Mouse (Mus musculus): ENCODE results near the gene Olfr108. TPM values are rescaled to one million over a fixed set of nuclear protein-coding genes. Genes with fewer than 3 reads are reported as not detected.

Gene Olfr108
- not detected in 2 replicates for total RNA-seq (2015)
- total RNA-seq (2017) = not detected in 2 replicates

- no peak for ATAC-seq (replicated peaks; ENCODE audit: poor library complexity)
These were observed at the start of gene Olfr108 for GRCm38 (mm10) chr17:37445180-37445579. TSS of gene Olfr108 (plus strand) at chr17:37445480.

- ATAC-seq (replicated peaks; ENCODE audit: poor library complexity) = no peak
These were observed 46.4 kb upstream of the Olfr108 start, which contains the start of gene Olfr107 for GRCm38 (mm10) chr17:37398926-37399325. TSS of gene Olfr107 (plus strand) at chr17:37399226.

GRCm38 (mm10) chr17:37413380-37413779 is 31.9 kb upstream of the Olfr108 start:
- ATAC-seq (replicated peaks; ENCODE audit: poor library complexity) = no peak

- ATAC-seq (replicated peaks; ENCODE audit: poor library complexity) = no peak
These were observed 13.3 kb downstream of the Olfr108 start, which contains the start of gene Olfr109 for GRCm38 (mm10) chr17:37458616-37459015. TSS of gene Olfr109 (plus strand) at chr17:37458916.

GRCm38 (mm10) chr17:37483452-37483851 is 38.2 kb downstream of the Olfr108 start, which contains the start of gene H2-M2:
TSS of gene H2-M2 (minus strand) at chr17:37483552.
- no peak for ATAC-seq (replicated peaks; ENCODE audit: poor library complexity)

GRCm38 (mm10) chr17:37491930-37492518 is 46.7 kb downstream of the Olfr108 start, which contains the start of gene Olfr110:
TSS of gene Olfr110 (plus strand) at chr17:37492468.
- peak; percentile 85 for ATAC-seq (replicated peaks; ENCODE audit: poor library complexity)

Other genes starting within 250 kb of the Olfr108 start
- not detected in 2 replicates for gene Olfr94, start 244.5 kb upstream of the Olfr108 start, total RNA-seq (2015)
- not detected in 2 replicates for gene Olfr94, start 244.5 kb upstream of the Olfr108 start, total RNA-seq (2017)
- gene Olfr95, start 232.4 kb upstream of the Olfr108 start, total RNA-seq (2015) = not detected in 2 replicates
- gene Olfr95, start 232.4 kb upstream of the Olfr108 start, total RNA-seq (2017) = not detected in 2 replicates
- not detected in 2 replicates for gene Olfr96, start 225.3 kb upstream of the Olfr108 start, total RNA-seq (2015)
- gene Olfr96, start 225.3 kb upstream of the Olfr108 start, total RNA-seq (2017) = not detected in 2 replicates
- not detected in 2 replicates for gene Olfr97, start 208.2 kb upstream of the Olfr108 start, total RNA-seq (2015)
- not detected in 2 replicates for gene Olfr97, start 208.2 kb upstream of the Olfr108 start, total RNA-seq (2017)
- not detected in 2 replicates for gene Olfr98, start 181.7 kb upstream of the Olfr108 start, total RNA-seq (2015)
- not detected in 2 replicates for gene Olfr98, start 181.7 kb upstream of the Olfr108 start, total RNA-seq (2017)
- gene H2-M3, start 175.3 kb upstream of the Olfr108 start, total RNA-seq (2015) = 11.0 and 11.6 TPM in 2 replicates
- 23.5 and 27.3 TPM in 2 replicates for gene H2-M3, start 175.3 kb upstream of the Olfr108 start, total RNA-seq (2017)
- gene Olfr99, start 162.0 kb upstream of the Olfr108 start, total RNA-seq (2015) = not detected in 2 replicates
- gene Olfr99, start 162.0 kb upstream of the Olfr108 start, total RNA-seq (2017) = not detected in 2 replicates
- gene Olfr101, start 141.2 kb upstream of the Olfr108 start, total RNA-seq (2015) = not detected in 2 replicates
- gene Olfr101, start 141.2 kb upstream of the Olfr108 start, total RNA-seq (2017) = not detected in 2 replicates
- gene Olfr102, start 128.4 kb upstream of the Olfr108 start, total RNA-seq (2015) = not detected in 2 replicates
- not detected in 2 replicates for gene Olfr102, start 128.4 kb upstream of the Olfr108 start, total RNA-seq (2017)
- not detected in 2 replicates for gene Olfr103, start 105.8 kb upstream of the Olfr108 start, total RNA-seq (2015)
- not detected in 2 replicates for gene Olfr103, start 105.8 kb upstream of the Olfr108 start, total RNA-seq (2017)
- gene Olfr104-ps, start 85.9 kb upstream of the Olfr108 start, total RNA-seq (2015) = not detected in 2 replicates
- not detected in 2 replicates for gene Olfr104-ps, start 85.9 kb upstream of the Olfr108 start, total RNA-seq (2017)
- not detected in 2 replicates for gene Olfr105-ps, start 66.4 kb upstream of the Olfr108 start, total RNA-seq (2015)
- gene Olfr105-ps, start 66.4 kb upstream of the Olfr108 start, total RNA-seq (2017) = not detected in 2 replicates
- gene Olfr106-ps, start 55.1 kb upstream of the Olfr108 start, total RNA-seq (2015) = not detected in 2 replicates
- gene Olfr106-ps, start 55.1 kb upstream of the Olfr108 start, total RNA-seq (2017) = not detected in 2 replicates
- not detected in 2 replicates for gene Olfr107, start 46.3 kb upstream of the Olfr108 start, total RNA-seq (2015)
- not detected in 2 replicates for gene Olfr107, start 46.3 kb upstream of the Olfr108 start, total RNA-seq (2017)
- gene Olfr109, start 13.4 kb downstream of the Olfr108 start, total RNA-seq (2015) = not detected in 2 replicates
- gene Olfr109, start 13.4 kb downstream of the Olfr108 start, total RNA-seq (2017) = not detected in 2 replicates
- not detected in 2 replicates for gene H2-M2, start 38.1 kb downstream of the Olfr108 start, total RNA-seq (2015)
- gene H2-M2, start 38.1 kb downstream of the Olfr108 start, total RNA-seq (2017) = not detected in 2 replicates
- not detected in 2 replicates for gene Olfr110, start 47.0 kb downstream of the Olfr108 start, total RNA-seq (2015)
- gene Olfr110, start 47.0 kb downstream of the Olfr108 start, total RNA-seq (2017) = not detected in 2 replicates
- not detected in 2 replicates for gene Olfr111, start 62.5 kb downstream of the Olfr108 start, total RNA-seq (2015)
- gene Olfr111, start 62.5 kb downstream of the Olfr108 start, total RNA-seq (2017) = not detected in 2 replicates
- gene Olfr112, start 124.0 kb downstream of the Olfr108 start, total RNA-seq (2015) = not detected in 2 replicates
- gene Olfr112, start 124.0 kb downstream of the Olfr108 start, total RNA-seq (2017) = not detected in 2 replicates
- not detected in 2 replicates for gene Olfr113, start 132.2 kb downstream of the Olfr108 start, total RNA-seq (2015)
- gene Olfr113, start 132.2 kb downstream of the Olfr108 start, total RNA-seq (2017) = not detected in 2 replicates
- gene Olfr114, start 147.3 kb downstream of the Olfr108 start, total RNA-seq (2015) = not detected in 2 replicates
- gene Olfr114, start 147.3 kb downstream of the Olfr108 start, total RNA-seq (2017) = not detected in 2 replicates
- not detected in 2 replicates for gene Olfr115, start 181.6 kb downstream of the Olfr108 start, total RNA-seq (2015)
- not detected in 2 replicates for gene Olfr115, start 181.6 kb downstream of the Olfr108 start, total RNA-seq (2017)
- not detected in 2 replicates for gene Olfr116, start 181.7 kb downstream of the Olfr108 start, total RNA-seq (2015)
- not detected in 2 replicates for gene Olfr116, start 181.7 kb downstream of the Olfr108 start, total RNA-seq (2017)
- not detected in 2 replicates for gene Olfr117, start 218.3 kb downstream of the Olfr108 start, total RNA-seq (2015)
- gene Olfr117, start 218.3 kb downstream of the Olfr108 start, total RNA-seq (2017) = not detected in 2 replicates
- gene Olfr118, start 221.5 kb downstream of the Olfr108 start, total RNA-seq (2015) = not detected in 2 replicates
- not detected in 2 replicates for gene Olfr118, start 221.5 kb downstream of the Olfr108 start, total RNA-seq (2017)